Mouse (Mus musculus): ENCODE results near the gene Bbs10.

DNA sequence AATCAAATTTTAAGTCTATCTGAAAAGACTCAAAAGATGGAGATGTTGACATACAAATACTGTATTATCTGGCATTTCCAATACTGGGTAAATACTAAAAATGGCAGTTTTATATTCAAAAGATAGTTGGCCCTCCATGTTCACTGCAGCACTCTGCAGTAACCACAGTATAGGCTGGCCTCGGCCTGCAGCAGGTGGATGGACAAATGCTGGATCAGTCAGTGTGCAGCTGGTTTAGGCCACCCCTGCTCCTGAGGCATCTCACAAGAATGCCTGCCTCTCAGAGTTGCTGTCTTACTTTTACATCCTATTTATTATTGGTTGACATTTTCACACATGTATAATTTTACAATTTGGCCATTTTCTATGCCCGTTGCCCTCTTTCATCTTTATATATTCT is 22.7 kb upstream of the Bbs10 start:
- TF ChIP-seq POLR2A (IDR thresholded peaks at IDR 0.05; ENCODE audit: borderline replicate concordance, extremely low read depth, insufficient read depth, insufficient read length, poor library complexity, severe bottlenecking): no peak
- no peak for TF ChIP-seq CTCF (IDR thresholded peaks at IDR 0.05; ENCODE audit: borderline replicate concordance, extremely low read depth, insufficient read depth, insufficient read length)
